Mouse (Mus musculus): ENCODE measurements around the gene E330021D16Rik. TPM values are rescaled to one million over a fixed set of nuclear protein-coding genes. Genes with fewer than 3 reads are reported as not detected.

Gene E330021D16Rik
- polyA plus RNA-seq, 1 experiment from 2014 or later, result not detected

DNA sequence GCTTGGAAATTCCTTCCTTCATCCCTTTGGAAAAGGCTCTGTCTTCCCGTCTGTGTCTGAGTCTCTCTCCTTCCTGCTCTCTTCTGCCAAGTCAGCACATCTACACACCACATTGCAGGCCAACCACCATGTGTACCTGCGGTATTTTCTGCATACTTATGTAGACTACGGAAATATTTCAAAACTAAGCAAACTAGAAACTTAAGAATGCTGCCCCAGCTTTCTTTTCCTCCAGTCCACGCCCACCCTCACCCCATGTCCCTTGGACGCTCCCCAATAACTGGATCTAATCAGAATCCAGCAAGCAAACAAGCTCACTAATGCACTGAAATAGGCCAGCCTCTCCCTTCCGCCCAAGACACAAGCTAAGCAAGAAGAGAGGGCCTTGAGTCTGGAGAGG lies 11.9 kb upstream of the E330021D16Rik start:
- no peaks in the 10 kb centered on the region for H3K9me3 ChIP-seq (ENCODE audit: control insufficient read depth, low read length)
- H3K27me3 ChIP-seq (replicated peaks; ENCODE audit: control insufficient read depth, insufficient read depth, low read length), result no peaks in the 10 kb centered on the region
- no peak overlapping the region for H3K27ac ChIP-seq (ENCODE audit: low read depth)
- 0 out of 2 replicates have a peak, but pooled peaks cover 5% of the 10 kb centered on the region for H3K4me1 ChIP-seq (replicated peaks; ENCODE audit: control insufficient read depth, insufficient read depth, low read length)
- no peaks in the 10 kb centered on the region for H3K36me3 ChIP-seq (ENCODE audit: control insufficient read depth, insufficient read depth, low read length)
- H3K9ac ChIP-seq (ENCODE audit: low read length), result no peak overlapping the region
- no peak overlapping the region for H3K4me2 ChIP-seq (ENCODE audit: low read length)
- no peak for ATAC-seq (replicated peaks; ENCODE audit: low FRiP score, low TSS enrichment, low read depth)
- H3K4me3 ChIP-seq (ENCODE audit: low read depth, low read length), result no peak overlapping the region
- 76% methylated on average over 6 of the region's 6 CpGs for WGBS
- DNase-seq (ENCODE audit: low spot score), result no peak

DNA sequence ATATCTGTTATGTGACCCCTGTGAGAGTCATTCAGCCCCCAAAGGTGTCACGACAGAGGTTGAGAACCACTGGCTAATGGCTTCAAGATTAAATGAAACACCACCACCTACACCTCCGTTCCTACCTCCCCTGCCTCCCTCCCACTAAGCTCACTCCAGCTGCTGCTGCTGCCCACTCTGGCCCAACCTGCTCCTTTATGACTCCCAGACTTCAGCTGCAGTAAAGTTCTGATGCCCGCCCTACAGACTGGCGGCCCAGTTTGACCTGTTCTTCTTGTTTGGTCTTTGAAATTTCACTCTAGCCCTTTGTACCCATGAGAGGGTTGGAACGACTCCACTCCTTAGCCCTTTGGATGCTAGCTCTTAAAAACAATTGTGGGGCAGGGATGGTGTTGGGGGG lies 10.6 kb upstream of the E330021D16Rik start:
- no peak for DNase-seq (ENCODE audit: low spot score)
- H3K36me3 ChIP-seq (ENCODE audit: control insufficient read depth, insufficient read depth, low read length), result no peaks in the 10 kb centered on the region
- WGBS, result 71% methylated on average over 5 of the region's 5 CpGs
- ATAC-seq (replicated peaks; ENCODE audit: low FRiP score, low TSS enrichment, low read depth), result no peak
- H3K27me3 ChIP-seq (replicated peaks; ENCODE audit: control insufficient read depth, insufficient read depth, low read length), result no peaks in the 10 kb centered on the region
- no peak overlapping the region for H3K27ac ChIP-seq (ENCODE audit: low read depth)
- no peak overlapping the region for H3K4me3 ChIP-seq (ENCODE audit: low read depth, low read length)
- no peak overlapping the region for H3K9ac ChIP-seq (ENCODE audit: low read length)
- no peak overlapping the region for H3K4me2 ChIP-seq (ENCODE audit: low read length)
- H3K9me3 ChIP-seq (ENCODE audit: control insufficient read depth, low read length), result no peaks in the 10 kb centered on the region
- H3K4me1 ChIP-seq (replicated peaks; ENCODE audit: control insufficient read depth, insufficient read depth, low read length), result 0 out of 2 replicates have a peak, but pooled peaks cover under 1% of the 10 kb centered on the region

DNA sequence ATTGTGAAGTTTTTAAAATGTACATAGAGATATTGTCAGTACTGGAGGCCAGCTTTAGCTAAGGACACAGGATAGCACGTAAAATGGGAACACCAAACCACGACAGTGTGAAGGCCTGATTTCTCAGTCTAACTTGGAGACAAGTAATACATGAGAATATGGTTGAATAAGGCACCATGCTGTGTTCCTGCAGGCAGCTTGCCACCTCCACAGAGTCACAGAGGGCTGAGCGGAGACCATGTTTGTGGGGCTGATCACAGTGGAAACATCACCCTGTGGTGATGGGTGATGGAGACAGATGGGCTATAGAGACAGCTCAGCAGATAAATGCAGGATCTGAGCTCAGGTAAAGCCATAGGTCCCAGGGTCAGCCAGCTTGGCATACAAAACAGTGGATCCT lies 8.8 kb upstream of the E330021D16Rik start:
- no peak overlapping the region for H3K27ac ChIP-seq (ENCODE audit: low read depth)
- no peak for DNase-seq (ENCODE audit: low spot score)
- H3K9ac ChIP-seq (ENCODE audit: low read length), result no peak overlapping the region
- no peaks in the 10 kb centered on the region for H3K4me1 ChIP-seq (replicated peaks; ENCODE audit: control insufficient read depth, insufficient read depth, low read length)
- H3K4me2 ChIP-seq (ENCODE audit: low read length), result no peak overlapping the region
- H3K4me3 ChIP-seq (ENCODE audit: low read depth, low read length), result no peak overlapping the region
- no peak for ATAC-seq (replicated peaks; ENCODE audit: low FRiP score, low TSS enrichment, low read depth)
- 90% methylated on average over 3 of the region's 3 CpGs for WGBS
- H3K9me3 ChIP-seq (ENCODE audit: control insufficient read depth, low read length), result no peaks in the 10 kb centered on the region
- no peaks in the 10 kb centered on the region for H3K36me3 ChIP-seq (ENCODE audit: control insufficient read depth, insufficient read depth, low read length)
- no peaks in the 10 kb centered on the region for H3K27me3 ChIP-seq (replicated peaks; ENCODE audit: control insufficient read depth, insufficient read depth, low read length)

DNA sequence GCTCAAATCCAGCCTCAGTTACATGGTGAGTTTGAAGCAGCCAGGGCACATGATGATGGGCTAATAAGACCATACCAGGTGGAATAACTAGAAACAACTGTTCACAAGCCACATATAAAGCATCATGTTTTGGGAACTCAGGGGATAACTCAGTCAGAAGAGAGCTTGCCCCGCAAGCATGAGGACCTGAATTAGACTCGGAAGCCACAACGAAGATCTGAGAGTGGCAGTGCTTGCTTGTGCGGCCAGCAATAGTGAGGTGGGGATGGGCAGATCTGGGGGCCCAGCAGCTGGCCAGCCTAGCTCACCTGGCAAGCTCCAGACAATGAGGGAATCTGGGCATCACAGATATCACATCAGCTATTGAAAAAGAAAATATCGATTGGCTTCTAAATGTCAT lies 7.8 kb upstream of the E330021D16Rik start:
- H3K4me3 ChIP-seq (ENCODE audit: low read depth, low read length), result no peak overlapping the region
- H3K27me3 ChIP-seq (replicated peaks; ENCODE audit: control insufficient read depth, insufficient read depth, low read length), result no peaks in the 10 kb centered on the region
- no peak for DNase-seq (ENCODE audit: low spot score)
- no peak for ATAC-seq (replicated peaks; ENCODE audit: low FRiP score, low TSS enrichment, low read depth)
- no peak overlapping the region for H3K27ac ChIP-seq (ENCODE audit: low read depth)
- H3K9ac ChIP-seq (ENCODE audit: low read length), result no peak overlapping the region
- 92% methylated on average over 5 of the region's 5 CpGs for WGBS
- no peaks in the 10 kb centered on the region for H3K36me3 ChIP-seq (ENCODE audit: control insufficient read depth, insufficient read depth, low read length)
- no peaks in the 10 kb centered on the region for H3K9me3 ChIP-seq (ENCODE audit: control insufficient read depth, low read length)
- H3K4me1 ChIP-seq (replicated peaks; ENCODE audit: control insufficient read depth, insufficient read depth, low read length), result no peaks in the 10 kb centered on the region
- no peak overlapping the region for H3K4me2 ChIP-seq (ENCODE audit: low read length)

DNA sequence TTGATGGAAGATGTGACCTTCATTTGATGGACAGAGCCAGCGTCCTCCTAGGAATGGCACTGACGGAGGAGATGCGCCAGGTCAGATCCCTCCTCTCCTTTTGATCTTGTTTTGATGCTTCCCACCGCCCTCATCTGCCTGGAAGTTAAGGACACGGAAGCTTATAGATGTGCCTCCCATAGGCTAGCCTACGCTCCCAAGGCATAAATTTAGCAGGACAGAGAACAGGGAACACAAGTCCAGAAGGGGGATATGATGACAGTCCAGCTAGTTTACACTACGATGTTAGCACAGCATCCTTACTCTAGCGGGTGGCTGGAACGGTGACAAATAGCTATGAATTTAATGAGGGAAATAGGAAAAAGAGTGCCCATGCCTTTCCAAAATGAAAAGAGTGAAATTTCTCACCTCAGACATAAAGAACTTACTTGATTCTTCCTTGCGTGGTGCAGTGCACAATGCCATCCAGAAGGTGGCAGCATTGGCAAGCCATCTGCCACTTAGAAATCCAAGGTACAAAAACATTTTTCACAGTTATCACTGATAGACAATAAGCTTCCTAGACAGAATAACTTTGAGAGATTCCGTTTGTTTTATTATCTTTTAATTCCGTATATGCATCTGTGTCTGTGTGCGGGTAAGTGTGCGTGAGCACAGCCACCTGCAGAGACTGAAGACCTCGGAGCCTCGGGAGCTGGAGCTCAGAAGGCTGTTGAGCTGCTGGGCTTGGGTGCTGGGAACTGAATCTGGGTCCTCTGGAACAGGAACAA lies 6.9 kb upstream of the E330021D16Rik start:
- ATAC-seq (replicated peaks; ENCODE audit: low FRiP score, low TSS enrichment, low read depth) (no peak), DNase-seq (ENCODE audit: low spot score) (peak; percentile 76)
- Histone ChIP-seq H3K27me3 (replicated peaks; ENCODE audit: control insufficient read depth, insufficient read depth, low read length) (no peaks in the 10 kb centered on the region), H3K4me2 (ENCODE audit: low read length) (no peak overlapping the region), H3K27ac (ENCODE audit: low read depth) (no peak overlapping the region), H3K36me3 (ENCODE audit: control insufficient read depth, insufficient read depth, low read length) (no peaks in the 10 kb centered on the region), H3K4me3 (ENCODE audit: low read depth, low read length) (no peak overlapping the region), H3K9me3 (ENCODE audit: control insufficient read depth, low read length) (no peaks in the 10 kb centered on the region), H3K9ac (ENCODE audit: low read length) (no peak overlapping the region), H3K4me1 (replicated peaks; ENCODE audit: control insufficient read depth, insufficient read depth, low read length) (no peaks in the 10 kb centered on the region)
- WGBS, result 60% methylated on average over 16 of the region's 16 CpGs

DNA sequence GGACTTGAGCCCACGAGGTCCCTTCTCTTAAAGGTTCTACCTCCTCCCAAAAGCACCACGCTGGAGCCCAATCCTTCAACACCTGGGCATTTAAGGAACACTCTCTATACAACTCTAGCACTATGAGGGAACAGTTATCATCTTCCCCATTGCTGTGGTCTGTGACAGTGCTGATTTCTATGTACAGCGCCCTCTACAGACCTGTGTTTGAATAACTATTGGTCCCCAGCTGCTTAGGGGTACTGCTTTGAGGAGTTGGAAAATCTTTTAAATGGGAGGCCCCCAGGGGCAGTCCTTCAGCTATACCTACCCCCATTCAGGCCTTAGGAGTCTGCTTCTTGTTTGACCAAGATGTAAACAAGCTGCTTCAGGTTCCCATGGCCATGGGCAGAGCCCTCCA lies 5.7 kb upstream of the E330021D16Rik start:
- WGBS, result 63% methylated on average over 3 of the region's 3 CpGs
- Histone ChIP-seq H3K9me3 (ENCODE audit: control insufficient read depth, low read length) (no peaks in the 10 kb centered on the region), H3K4me1 (replicated peaks; ENCODE audit: control insufficient read depth, insufficient read depth, low read length) (no peaks in the 10 kb centered on the region), H3K9ac (ENCODE audit: low read length) (no peak overlapping the region), H3K27ac (ENCODE audit: low read depth) (no peak overlapping the region), H3K4me3 (ENCODE audit: low read depth, low read length) (no peak overlapping the region), H3K27me3 (replicated peaks; ENCODE audit: control insufficient read depth, insufficient read depth, low read length) (no peaks in the 10 kb centered on the region), H3K4me2 (ENCODE audit: low read length) (no peak overlapping the region), H3K36me3 (ENCODE audit: control insufficient read depth, insufficient read depth, low read length) (no peaks in the 10 kb centered on the region)
- DNase-seq (ENCODE audit: low spot score), result no peak
- no peak; the same call in 1 of the 2 replicates for ATAC-seq (replicated peaks; ENCODE audit: low FRiP score, low TSS enrichment, low read depth)

DNA sequence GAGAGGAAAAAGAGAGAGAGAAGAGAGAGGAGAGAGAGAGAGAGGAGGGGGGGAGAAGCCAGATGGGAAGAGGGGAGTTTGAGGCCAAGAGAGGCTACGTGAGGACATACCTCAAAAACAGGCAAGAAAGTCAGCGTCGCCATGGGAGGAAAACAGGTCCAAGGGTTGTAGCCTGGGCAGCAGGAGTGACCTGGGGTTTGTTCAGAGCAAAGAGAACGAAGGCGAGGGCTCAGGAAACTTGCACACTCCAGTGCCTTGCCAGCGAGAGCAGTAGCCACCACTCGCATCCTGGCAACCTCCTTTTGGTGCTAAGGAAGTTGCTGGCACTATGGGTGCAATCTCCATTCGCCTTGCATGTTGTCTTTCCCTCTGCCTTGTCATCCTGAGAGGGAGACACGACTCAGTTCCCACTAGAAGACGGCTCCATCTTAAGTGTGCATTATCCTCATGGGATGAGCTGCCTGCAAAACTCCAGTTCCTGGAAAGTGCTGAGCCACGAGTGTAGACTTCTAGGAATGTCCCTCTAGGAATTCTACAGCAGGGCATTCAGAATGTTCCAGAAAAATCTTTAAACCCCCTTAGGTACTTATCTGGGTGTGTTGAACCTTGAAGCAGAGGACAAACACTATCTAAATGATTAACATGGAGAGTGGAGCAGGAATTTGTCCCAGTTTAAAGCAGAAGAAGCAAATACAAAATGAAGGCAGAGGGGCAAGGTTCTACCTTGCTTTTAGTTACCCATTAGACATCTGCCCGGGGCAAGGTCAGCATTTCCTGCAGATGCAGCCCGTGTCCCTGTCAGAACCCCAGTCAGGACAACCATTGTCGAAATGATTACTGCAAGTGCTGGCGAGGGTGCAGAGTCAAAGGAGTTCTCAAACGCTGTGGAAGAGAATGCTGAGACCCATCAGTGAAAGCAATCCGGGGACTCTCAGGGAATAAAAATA lies 3.8 kb upstream of the E330021D16Rik start:
- Histone ChIP-seq H3K4me2 (ENCODE audit: low read length) (no peak overlapping the region), H3K27me3 (replicated peaks; ENCODE audit: control insufficient read depth, insufficient read depth, low read length) (no peaks in the 10 kb centered on the region), H3K4me1 (replicated peaks; ENCODE audit: control insufficient read depth, insufficient read depth, low read length) (no peaks in the 10 kb centered on the region), H3K9ac (ENCODE audit: low read length) (no peak overlapping the region), H3K9me3 (ENCODE audit: control insufficient read depth, low read length) (no peaks in the 10 kb centered on the region), H3K4me3 (ENCODE audit: low read depth, low read length) (no peak overlapping the region), H3K27ac (ENCODE audit: low read depth) (no peak overlapping the region), H3K36me3 (ENCODE audit: control insufficient read depth, insufficient read depth, low read length) (no peaks in the 10 kb centered on the region)
- DNase-seq (ENCODE audit: low spot score) (no peak), ATAC-seq (replicated peaks; ENCODE audit: low FRiP score, low TSS enrichment, low read depth) (no peak)
- WGBS, result 72% methylated on average over 17 of the region's 17 CpGs

DNA sequence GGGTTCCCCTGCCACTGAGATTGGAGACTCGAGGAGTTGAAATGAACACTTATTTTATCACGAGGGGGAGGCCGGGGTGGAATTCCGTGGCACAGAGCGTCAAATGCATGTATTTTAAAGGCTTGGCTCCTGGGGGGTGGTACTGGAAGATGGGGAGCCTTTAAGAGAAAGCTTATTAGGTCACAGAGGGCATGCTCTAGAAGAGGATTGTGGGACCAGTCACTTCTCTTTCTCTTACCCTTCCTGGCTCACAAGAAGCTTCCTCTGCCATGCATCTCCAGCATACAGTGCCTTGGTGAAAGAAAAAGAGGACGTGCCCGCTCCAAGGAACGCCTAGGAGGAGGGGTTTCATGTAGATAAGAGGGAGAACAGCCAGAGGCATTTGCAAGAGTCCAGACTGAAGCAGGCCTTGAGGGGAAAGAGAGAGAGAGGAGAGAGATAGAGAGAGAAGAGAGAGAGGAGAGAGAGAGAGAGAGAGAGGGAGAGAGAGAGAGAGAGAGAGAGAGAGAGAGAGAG lies 3.0 kb upstream of the E330021D16Rik start:
- Histone ChIP-seq H3K27ac (ENCODE audit: low read depth) (no peak overlapping the region), H3K9ac (ENCODE audit: low read length) (no peak overlapping the region), H3K4me1 (replicated peaks; ENCODE audit: control insufficient read depth, insufficient read depth, low read length) (no peaks in the 10 kb centered on the region), H3K36me3 (ENCODE audit: control insufficient read depth, insufficient read depth, low read length) (no peaks in the 10 kb centered on the region), H3K9me3 (ENCODE audit: control insufficient read depth, low read length) (no peaks in the 10 kb centered on the region), H3K4me2 (ENCODE audit: low read length) (no peak overlapping the region), H3K27me3 (replicated peaks; ENCODE audit: control insufficient read depth, insufficient read depth, low read length) (no peaks in the 10 kb centered on the region), H3K4me3 (ENCODE audit: low read depth, low read length) (no peak overlapping the region)
- WGBS, result 49% methylated on average over 8 of the region's 8 CpGs
- ATAC-seq (replicated peaks; ENCODE audit: low FRiP score, low TSS enrichment, low read depth), result no peak
- DNase-seq (ENCODE audit: low spot score), result no peak
